ENCODE assay signal across 23 mouse cellular contexts in the genomic region with DNA sequence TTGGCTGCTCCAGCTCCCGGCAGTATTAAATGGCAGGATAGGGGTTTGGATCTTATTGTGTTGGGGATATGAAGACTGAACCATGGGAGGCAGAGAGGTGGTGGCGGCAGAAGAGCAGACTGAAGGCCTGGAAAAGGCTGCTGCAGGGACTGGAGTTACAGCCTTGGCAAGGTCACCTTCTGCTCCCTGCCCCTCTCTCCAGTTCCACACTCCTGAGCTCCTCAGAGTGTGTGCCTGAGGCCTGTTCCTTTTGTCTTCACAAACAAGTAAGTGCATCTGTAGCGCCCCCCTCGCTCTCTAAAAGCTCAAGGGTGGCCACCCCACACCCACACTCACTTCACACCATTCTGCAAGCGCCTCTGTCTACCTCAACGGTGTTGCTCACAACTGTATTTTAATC.
"Had no signal": no experiment of that assay in that cellular context is flagged by ENCODE, and none has a peak within 500 bp of the region (broad histone marks: within the 10 kb centered on the region; RNA-seq: fewer than 3 reads in every experiment).

No protein-coding gene starts in this region.

- H3K4me3 ChIP-seq: heart, adult 2 months; heart, embryonic 13.5 days; heart, embryonic 15.5 days; hindbrain, embryonic 13.5 days; hindbrain, embryonic 15.5 days; kidney, embryonic 15.5 days; limb, embryonic 13.5 days; limb, embryonic 15.5 days; liver, embryonic 12.5 days had no signal

- H3K36me3 ChIP-seq: heart, embryonic 13.5 days; heart, embryonic 15.5 days; hindbrain, embryonic 13.5 days; hindbrain, embryonic 15.5 days; kidney, embryonic 15.5 days; limb, embryonic 13.5 days; limb, embryonic 15.5 days; liver, embryonic 12.5 days had no signal

- H3K27me3 ChIP-seq: heart, embryonic 13.5 days; heart, embryonic 15.5 days; hindbrain, embryonic 13.5 days; hindbrain, embryonic 15.5 days; kidney, embryonic 15.5 days; limb, embryonic 13.5 days; limb, embryonic 15.5 days had no signal

- H3K4me1 ChIP-seq: heart, embryonic 13.5 days; heart, embryonic 15.5 days; kidney, embryonic 15.5 days; liver, embryonic 12.5 days had no signal

- H3K9me3 ChIP-seq: heart, embryonic 15.5 days; hindbrain, embryonic 15.5 days; limb, embryonic 15.5 days; liver, embryonic 12.5 days had no signal

- DNase-seq: gastrocnemius, postnatal 14 days; gastrocnemius, postnatal 36 days; heart, adult 11 months; heart, adult 2 months; heart, postnatal 14 days; heart, postnatal 36 days; kidney, adult 18-20 months; kidney, adult 8-10 months; kidney, postnatal 14 days; kidney, postnatal 36 days; layer of hippocampus, adult 9-11 months; layer of hippocampus, postnatal 36 days had no signal

- H3K27ac ChIP-seq: heart, adult 2 months; heart, embryonic 13.5 days; heart, embryonic 15.5 days; hindbrain, embryonic 13.5 days; hindbrain, embryonic 15.5 days; hindbrain, postnatal 0 days; kidney, embryonic 15.5 days; kidney, postnatal 0 days; limb, embryonic 13.5 days; limb, embryonic 15.5 days; liver, embryonic 12.5 days; liver, embryonic 14.5 days had no signal
